Mouse (Mus musculus): ENCODE results near the gene Ntrk3.

- TF ChIP-seq CTCF (IDR thresholded peaks at IDR 0.05; ENCODE audit: low read depth, low read length), result no peak
- TF ChIP-seq POLR2A (IDR thresholded peaks at IDR 0.05; ENCODE audit: extremely low read depth, insufficient read depth, low read length), result no peak
Observed at GRCm38 (mm10) chr7:78592172-78592571, 145.6 kb downstream of the Ntrk3 start.

Data from liver, adult 2 months (tissue).